Mouse (Mus musculus) spleen, adult 18-20 months (tissue): Measurements from ENCODE around the gene Rnf24.
A peak's percentile ranks its signal among the peaks of the same experiment; 100 is the strongest.

Experiments
- DNase-seq, 2 experiments: peaks; one replicate each; pipeline ENCODE4 v3.0.0; 2022; ENCODE audit warnings: mixed read lengths in 2 of 2

Rnf24 gene

GRCm38 (mm10) chr2:131262213-131262672 lies 90.4 kb downstream of the Rnf24 start, which contains the start of gene Pank2:
Gene Pank2, plus strand, starts transcription at chr2:131262495.
- DNase-seq = peak; percentile 92 to 95

- no peak for DNase-seq
These were observed 91.0 kb downstream of the Rnf24 start for GRCm38 (mm10) chr2:131261481-131262212.

GRCm38 (mm10) chr2:131260544-131261307 lies 92.0 kb downstream of the Rnf24 start:
- no peak for DNase-seq

DNA sequence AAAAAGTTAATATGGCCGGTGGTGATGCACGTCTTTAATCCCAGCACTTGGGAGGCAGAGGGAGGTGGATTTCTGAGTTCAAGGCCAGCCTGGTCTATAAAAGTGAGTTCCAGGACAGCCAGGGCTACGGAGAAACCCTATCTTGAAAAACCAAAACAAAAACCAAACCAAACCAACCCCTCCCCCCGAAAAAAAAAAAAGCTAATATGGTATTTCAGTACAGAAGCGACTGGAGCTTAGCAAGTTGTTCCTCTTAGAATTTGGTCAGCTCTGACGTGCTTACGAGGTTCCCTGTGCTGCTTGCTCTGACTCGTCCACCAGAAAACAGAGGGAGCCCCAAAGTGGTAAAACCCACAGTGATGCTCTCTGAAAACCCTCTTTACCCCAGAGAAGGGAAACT lies 94.0 kb downstream of the Rnf24 start:
- DNase-seq = no peak

DNA sequence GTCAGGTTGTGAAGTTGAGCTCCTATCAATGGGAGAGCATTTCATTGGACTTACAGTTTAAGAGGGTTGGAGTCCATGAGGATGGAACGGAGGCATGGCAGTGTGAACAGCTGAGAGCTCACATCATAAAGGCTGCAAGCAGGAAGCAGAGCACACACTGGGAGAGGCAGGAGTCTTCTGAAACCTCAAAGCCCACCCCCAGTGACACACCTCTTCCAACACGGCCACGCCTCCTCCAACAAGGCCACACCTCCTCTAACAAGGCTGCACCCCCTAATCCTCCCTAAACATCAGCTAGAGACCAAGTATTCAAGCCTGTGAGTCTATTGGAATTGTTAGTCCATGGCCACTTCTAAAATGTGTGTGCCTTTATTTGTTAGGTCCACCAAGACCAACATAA lies 97.0 kb downstream of the Rnf24 start:
- no peak for DNase-seq

DNA sequence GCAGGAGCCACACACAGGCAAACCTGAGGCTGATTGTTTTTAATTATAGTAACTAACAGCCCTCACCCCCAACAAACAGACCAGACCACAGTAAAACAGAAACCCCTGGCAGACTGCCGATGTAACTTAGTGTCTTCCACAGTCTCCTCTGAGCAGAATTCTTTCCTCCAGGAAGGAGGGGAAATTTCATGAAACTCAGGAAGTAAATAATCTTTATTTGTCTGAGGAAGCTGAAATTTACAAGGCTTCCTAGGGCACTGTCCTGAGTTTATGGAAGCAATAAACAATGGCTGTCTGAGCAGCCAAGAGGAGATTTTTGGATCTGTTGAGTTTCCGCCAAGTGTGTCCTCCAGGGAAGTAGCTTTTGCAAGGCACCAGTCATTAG lies 98.4 kb downstream of the Rnf24 start:
- DNase-seq = no peak

DNA sequence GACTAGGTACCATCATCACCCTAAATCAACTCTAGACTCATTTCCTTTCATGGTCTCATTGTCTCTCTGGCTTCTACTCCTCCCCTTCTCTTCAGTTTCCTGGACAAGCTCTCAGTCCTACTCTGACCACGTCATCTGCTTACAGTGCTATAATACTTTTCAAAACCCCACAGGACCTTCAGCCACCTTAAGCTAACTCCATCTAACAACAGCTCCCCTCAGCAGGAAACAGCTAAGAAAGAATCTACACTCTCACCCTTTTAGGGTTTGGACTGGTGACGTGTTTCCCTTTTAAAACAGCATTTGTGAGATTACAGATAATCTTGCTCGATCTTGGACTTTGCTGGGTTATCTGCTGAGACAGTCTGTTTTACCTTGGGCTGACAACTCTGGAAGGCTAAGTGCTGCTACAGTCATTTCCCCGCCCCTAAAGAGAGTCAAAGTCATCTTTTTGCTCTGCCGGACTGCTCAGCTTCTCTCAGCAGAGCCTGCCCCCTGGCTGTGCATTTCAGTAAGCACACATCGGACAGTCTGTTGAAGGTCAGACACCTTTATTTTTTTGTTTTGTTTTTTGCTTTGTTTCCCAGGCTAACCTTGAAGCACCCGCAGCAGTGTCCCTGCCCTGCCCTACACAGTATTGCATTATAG lies 98.9 kb downstream of the Rnf24 start:
- DNase-seq = peak; percentile 49 to 62
